Mouse (Mus musculus) cerebellum, adult 2 months (tissue): ENCODE results near the gene Cbx7.

Experiments used
- CTCF ChIP-seq: fragments of 200-500 bp; IDR thresholded peaks from 2 replicates; pipeline ENCODE4 v1.5.1; 2011; ENCODE audit warnings: low read depth, mild to moderate bottlenecking, control low read depth, low read length, moderate library complexity, borderline replicate concordance; ENCODE audit not compliant: insufficient read depth
- POLR2A ChIP-seq: fragments of 200-500 bp; IDR thresholded peaks from 2 replicates; pipeline ENCODE4 v1.6.1; 2011; ENCODE audit warnings: low read length, control low read depth, borderline replicate concordance; ENCODE audit not compliant: insufficient read depth

- no peak for TF ChIP-seq CTCF
- no peak for TF ChIP-seq POLR2A
Observed at GRCm38 (mm10) chr15:79986182-79986581, 15.3 kb upstream of the Cbx7 start.
